ENCODE assay signal across 8 mouse cellular contexts in genomic region chr9:109060184-109060897, GRCm38 (mm10). TPM values are rescaled to one million over a fixed set of nuclear protein-coding genes. Genes with fewer than 3 reads are reported as not detected.
A peak's percentile ranks its signal among the peaks of the same experiment; 100 is the strongest.
DNase-seq lines count a peak whose midpoint lies in the region; ATAC-seq lines count a peak whose summit lies in the region.

No protein-coding gene starts in this region.

- H3K4me2 ChIP-seq in neural tube, embryonic 13.5 days = no peak overlapping the region
- H3K4me2 ChIP-seq in forebrain, embryonic 13.5 days = no peak overlapping the region
- H3K4me2 ChIP-seq in neural tube, embryonic 15.5 days = no peak overlapping the region

- H3K9ac ChIP-seq in neural tube, embryonic 13.5 days = peak overlapping the region; percentile 75
- no peak overlapping the region for H3K9ac ChIP-seq in forebrain, embryonic 13.5 days
- no peak overlapping the region for H3K9ac ChIP-seq in neural tube, embryonic 15.5 days (replicated peaks)

- peaks cover 80% of the 10 kb centered on the region for H3K36me3 ChIP-seq in heart, embryonic 10.5 days
- H3K36me3 ChIP-seq in neural tube, embryonic 13.5 days = peaks cover 85% of the 10 kb centered on the region
- peaks cover 81% of the 10 kb centered on the region for H3K36me3 ChIP-seq in forebrain, embryonic 13.5 days (ENCODE audit: poor library complexity, severe bottlenecking)
- H3K36me3 ChIP-seq in neural tube, embryonic 15.5 days = peaks cover 67% of the 10 kb centered on the region

- H3K4me3 ChIP-seq in heart, embryonic 10.5 days = no peak overlapping the region
- H3K4me3 ChIP-seq in neural tube, embryonic 13.5 days = no peak overlapping the region
- H3K4me3 ChIP-seq in forebrain, embryonic 13.5 days = no peak overlapping the region
- no peak overlapping the region for H3K4me3 ChIP-seq in neural tube, embryonic 15.5 days (replicated peaks)

- 93% methylated on average over 16 of the region's 16 CpGs for WGBS in heart, embryonic 10.5 days
- WGBS in neural tube, embryonic 13.5 days = 90% methylated on average over 16 of the region's 16 CpGs
- 92% methylated on average over 16 of the region's 16 CpGs for WGBS in forebrain, embryonic 13.5 days
- WGBS in neural tube, embryonic 15.5 days = 92% methylated on average over 16 of the region's 16 CpGs

- H3K27ac ChIP-seq in heart, embryonic 10.5 days = peak overlapping the region; percentile 90; the same call in 1 of the 2 replicates
- no peak overlapping the region for H3K27ac ChIP-seq in neural tube, embryonic 13.5 days (replicated peaks)
- 0 out of 2 replicates have a peak overlapping the region, but pooled peaks have one; percentile 76 for H3K27ac ChIP-seq in forebrain, embryonic 13.5 days
- H3K27ac ChIP-seq in neural tube, embryonic 15.5 days (replicated peaks) = peak overlapping the region; percentile 83; the same call in 1 of the 2 replicates

- H3K27me3 ChIP-seq in heart, embryonic 10.5 days (ENCODE audit: insufficient read depth, poor library complexity, severe bottlenecking) = no peaks in the 10 kb centered on the region
- H3K27me3 ChIP-seq in neural tube, embryonic 13.5 days = no peaks in the 10 kb centered on the region
- no peaks in the 10 kb centered on the region for H3K27me3 ChIP-seq in forebrain, embryonic 13.5 days
- H3K27me3 ChIP-seq in neural tube, embryonic 15.5 days (replicated peaks) = no peaks in the 10 kb centered on the region

- intact Hi-C loops in heart, postnatal 10 days (cut with DNase I) = no loop called here

- H3K4me1 ChIP-seq in heart, embryonic 10.5 days = peaks cover 25% of the 10 kb centered on the region
- peaks cover 17% of the 10 kb centered on the region for H3K4me1 ChIP-seq in neural tube, embryonic 13.5 days (replicated peaks)
- H3K4me1 ChIP-seq in forebrain, embryonic 13.5 days = peaks cover 15% of the 10 kb centered on the region
- peaks cover 24% of the 10 kb centered on the region for H3K4me1 ChIP-seq in neural tube, embryonic 15.5 days

- peak; percentile 21; the same call in 1 of the 2 replicates for ATAC-seq in neural tube, embryonic 13.5 days (ENCODE audit: low read depth)
- 0 out of 2 replicates have a peak, but pooled peaks have one; percentile 14 for ATAC-seq in forebrain, embryonic 13.5 days
- no peak for ATAC-seq in neural tube, embryonic 15.5 days (ENCODE audit: low FRiP score)

- no peaks in the 10 kb centered on the region for H3K9me3 ChIP-seq in heart, embryonic 10.5 days
- H3K9me3 ChIP-seq in neural tube, embryonic 13.5 days = no peaks in the 10 kb centered on the region
- H3K9me3 ChIP-seq in forebrain, embryonic 13.5 days (replicated peaks) = no peaks in the 10 kb centered on the region
- no peaks in the 10 kb centered on the region for H3K9me3 ChIP-seq in neural tube, embryonic 15.5 days (replicated peaks)

- no peak for DNase-seq in heart, embryonic 10.5 days (ENCODE audit: low spot score)
- no peak for DNase-seq in heart, postnatal 10 days
- DNase-seq in neural tube, embryonic 10.5 days (ENCODE audit: extremely low spot score, low spot score) = no peak
- no peak for DNase-seq in urinary bladder, postnatal 25 days (ENCODE audit: low spot score)
- DNase-seq in lung, adult 18-20 months = no peak

RNA-seq across cellular contexts. Expression of gene Trex1, which starts 0.8 kb away (rescaled TPM):
- polyA plus RNA-seq in heart, embryonic 10.5 days (2016; fragmentation: Nextera tagmentation; extraction: Ambion mirVana) = 8.2 and 8.9 TPM in 2 replicates
- 10 to 100 TPM in 1 of 2 experiments, 1 to 10 TPM in 1; 9.8 to 12.2 TPM for total RNA-seq in heart, postnatal 10 days (2021)
- 12.4 and 15.0 TPM in 2 replicates for polyA plus RNA-seq in neural tube, embryonic 13.5 days (2015; fragmentation: Nextera tagmentation; extraction: Ambion mirVana)
- polyA plus RNA-seq in forebrain, embryonic 13.5 days (2015; fragmentation: Nextera tagmentation; extraction: Ambion mirVana) = 9.3 and 13.0 TPM in 2 replicates
- polyA plus RNA-seq in neural tube, embryonic 15.5 days (2015; fragmentation: Nextera tagmentation; extraction: Ambion mirVana) = 13.9 and 15.6 TPM in 2 replicates

RNA-seq across cellular contexts. Expression of gene Atrip, which starts 13.6 kb away (rescaled TPM):
- 20.6 and 26.8 TPM in 2 replicates for polyA plus RNA-seq in heart, embryonic 10.5 days (2016; fragmentation: Nextera tagmentation; extraction: Ambion mirVana)
- 10 to 100 TPM in 1 of 2 experiments, 1 to 10 TPM in 1; 9.2 to 10.4 TPM for total RNA-seq in heart, postnatal 10 days (2021)
- 26.3 and 29.5 TPM in 2 replicates for polyA plus RNA-seq in neural tube, embryonic 13.5 days (2015; fragmentation: Nextera tagmentation; extraction: Ambion mirVana)
- 31.4 and 31.5 TPM in 2 replicates for polyA plus RNA-seq in forebrain, embryonic 13.5 days (2015; fragmentation: Nextera tagmentation; extraction: Ambion mirVana)
- 32.8 TPM in 2 replicates for polyA plus RNA-seq in neural tube, embryonic 15.5 days (2015; fragmentation: Nextera tagmentation; extraction: Ambion mirVana)

RNA-seq across cellular contexts. Expression of gene Ccdc51, which starts 22.0 kb away (rescaled TPM):
- polyA plus RNA-seq in heart, embryonic 10.5 days (2016; fragmentation: Nextera tagmentation; extraction: Ambion mirVana) = 19.1 and 19.7 TPM in 2 replicates
- total RNA-seq in heart, postnatal 10 days (2021) = 10 to 100 TPM; 10.3 to 12.4 TPM
- 14.2 and 15.5 TPM in 2 replicates for polyA plus RNA-seq in neural tube, embryonic 13.5 days (2015; fragmentation: Nextera tagmentation; extraction: Ambion mirVana)
- polyA plus RNA-seq in forebrain, embryonic 13.5 days (2015; fragmentation: Nextera tagmentation; extraction: Ambion mirVana) = 17.9 and 18.9 TPM in 2 replicates
- 12.2 and 13.7 TPM in 2 replicates for polyA plus RNA-seq in neural tube, embryonic 15.5 days (2015; fragmentation: Nextera tagmentation; extraction: Ambion mirVana)

RNA-seq across cellular contexts. Expression of gene Shisa5, which starts 22.0 kb away (rescaled TPM):
- polyA plus RNA-seq in heart, embryonic 10.5 days (2016; fragmentation: Nextera tagmentation; extraction: Ambion mirVana) = 58.2 and 68.5 TPM in 2 replicates
- total RNA-seq in heart, postnatal 10 days (2021) = 10 to 100 TPM; 51.6 to 53.2 TPM
- polyA plus RNA-seq in neural tube, embryonic 13.5 days (2015; fragmentation: Nextera tagmentation; extraction: Ambion mirVana) = 58.7 and 59.9 TPM in 2 replicates
- polyA plus RNA-seq in forebrain, embryonic 13.5 days (2015; fragmentation: Nextera tagmentation; extraction: Ambion mirVana) = 33.6 and 35.1 TPM in 2 replicates
- polyA plus RNA-seq in neural tube, embryonic 15.5 days (2015; fragmentation: Nextera tagmentation; extraction: Ambion mirVana) = 78.4 and 93.0 TPM in 2 replicates

RNA-seq across cellular contexts. Expression of gene Tma7, which starts 22.0 kb away (rescaled TPM):
- 734 and 774 TPM in 2 replicates for polyA plus RNA-seq in heart, embryonic 10.5 days (2016; fragmentation: Nextera tagmentation; extraction: Ambion mirVana)
- 100 to 1,000 TPM; 272 to 274 TPM for total RNA-seq in heart, postnatal 10 days (2021)
- 726 and 792 TPM in 2 replicates for polyA plus RNA-seq in neural tube, embryonic 13.5 days (2015; fragmentation: Nextera tagmentation; extraction: Ambion mirVana)
- polyA plus RNA-seq in forebrain, embryonic 13.5 days (2015; fragmentation: Nextera tagmentation; extraction: Ambion mirVana) = 693 and 750 TPM in 2 replicates
- 678 and 752 TPM in 2 replicates for polyA plus RNA-seq in neural tube, embryonic 15.5 days (2015; fragmentation: Nextera tagmentation; extraction: Ambion mirVana)
